Mouse (Mus musculus) ES-E14 (cell line): ENCODE results near the gene Uqcr10. TPM values are rescaled to one million over a fixed set of nuclear protein-coding genes. Genes with fewer than 3 reads are reported as not detected.
A peak's percentile ranks its signal among the peaks of the same experiment; 100 is the strongest.

Experiments
- DNase-seq: peaks from one replicate; pipeline ENCODE4 v3.0.0-alpha.2; 2013; ENCODE audit warnings: low read depth, low spot score
- H3K27ac ChIP-seq: 2 replicates; pipeline ENCODE4 v1.5.1; 2012; ENCODE audit warnings: low read depth, mild to moderate bottlenecking, low read length, moderate library complexity, mixed read lengths; ENCODE audit not compliant: poor library complexity, insufficient read depth, severe bottlenecking
- H3K36me3 ChIP-seq: 2 replicates; pipeline ENCODE4 v1.6.1; 2012; ENCODE audit warnings: mild to moderate bottlenecking, low read length, moderate library complexity, mixed read lengths; ENCODE audit not compliant: control insufficient read depth, poor library complexity, insufficient read depth, severe bottlenecking
- H3K4me1 ChIP-seq, 2 experiments: fragments of 150-350 bp in 1 of 2; sonication (generic) in 1 of 2; 2 replicates each; pipeline ENCODE4 v1.6.1; 2012; ENCODE audit warnings: low read length in 2 of 2, mild to moderate bottlenecking in 1 of 2, mixed read lengths in 1 of 2; ENCODE audit not compliant: control insufficient read depth in 2 of 2, insufficient read depth in 2 of 2, poor library complexity in 1 of 2
- H3K4me3 ChIP-seq, 2 experiments: fragments of 150-350 bp in 1 of 2; sonication (generic) in 1 of 2; 2 replicates each; pipeline ENCODE4 v1.5.1; 2012; ENCODE audit warnings: low read length in 2 of 2, low read depth in 1 of 2, mild to moderate bottlenecking in 1 of 2, mixed read lengths in 1 of 2; ENCODE audit not compliant: insufficient read depth in 1 of 2, poor library complexity in 1 of 2, severe bottlenecking in 1 of 2
- H3K9ac ChIP-seq: 2 replicates; pipeline ENCODE4 v1.6.1; 2012; ENCODE audit warnings: low read depth, mild to moderate bottlenecking, low read length, mixed read lengths; ENCODE audit not compliant: poor library complexity, insufficient read depth, severe bottlenecking
- H3K9me3 ChIP-seq: fragments of 150-350 bp; sonication (generic); 2 replicates; pipeline ENCODE4 v1.6.1; 2012; ENCODE audit warnings: low read depth, mild to moderate bottlenecking, low read length; ENCODE audit not compliant: control insufficient read depth, insufficient read depth
- CHD2 ChIP-seq: IDR thresholded peaks from 2 replicates; pipeline ENCODE4 v1.6.1; 2014; ENCODE audit warnings: mild to moderate bottlenecking, low read depth, low read length, inconsistent platforms
- HCFC1 ChIP-seq: IDR thresholded peaks from 2 replicates; pipeline ENCODE4 v1.6.1; 2012; ENCODE audit warnings: low read length, inconsistent platforms, borderline replicate concordance; ENCODE audit not compliant: insufficient read depth
- MAFK ChIP-seq: IDR thresholded peaks from 2 replicates; pipeline ENCODE4 v1.6.1; 2014; ENCODE audit warnings: mild to moderate bottlenecking, low read depth, low read length, inconsistent platforms; ENCODE audit not compliant: insufficient read depth
- ZC3H11A ChIP-seq: IDR thresholded peaks from 2 replicates; pipeline ENCODE4 v1.6.1; 2012; ENCODE audit warnings: low read depth, mild to moderate bottlenecking, inconsistent platforms, low read length, borderline replicate concordance
- ZNF384 ChIP-seq: IDR thresholded peaks from 2 replicates; pipeline ENCODE4 v1.6.1; 2012; ENCODE audit warnings: low read depth, low read length, inconsistent platforms
- in situ Hi-C, 2 experiments: fragments of 600-800 bp; cut with MboI; formaldehyde crosslinking; loops; one replicate each; pipeline ENCODE4 v1.15.1; 2025; ENCODE audit warnings: low sequenced_read_pairs in 2 of 2, inconsistent platforms in 1 of 2; ENCODE audit not compliant: unreplicated experiment in 2 of 2
- total RNA-seq: library from RNA; depleted of rRNA; stranded (reverse); fragments of 300-350 nt; gene quantifications from 2 replicates; pipeline ENCODE4 v1.2.3, GENCODE M21; 2012; rRNA removed

Uqcr10 gene
- 963 and 1,094 TPM in 2 replicates for total RNA-seq

- in situ Hi-C loops, result no loop called here
- peak within 1 kb of the TSS; percentile 54 for H3K27ac ChIP-seq
- H3K9ac ChIP-seq, result peak within 1 kb of the TSS; percentile 90
- H3K9me3 ChIP-seq, result no peaks in the 10 kb centered on the region
- H3K4me3 ChIP-seq, result peak within 1 kb of the TSS; percentile 88 to 93
- peaks cover 12% of the 10 kb centered on the region for H3K36me3 ChIP-seq
- no peak for TF ChIP-seq ZNF384
- no peak for TF ChIP-seq MAFK
- TF ChIP-seq CHD2, result peak; percentile 70; the same call in 1 of the 2 replicates
- TF ChIP-seq ZC3H11A, result no peak
- TF ChIP-seq HCFC1, result peak; percentile 97
- DNase-seq, result peak; percentile 96
- H3K4me1 ChIP-seq, result peaks cover 0 to 8% of the 10 kb centered on the region in 2 experiments; a peak in 2 of 4 replicates
Measured at GRCm38 (mm10) chr11:4704072-4704964, at the start of gene Uqcr10, which contains the start of gene Zmat5. Gene Uqcr10, minus strand, starts transcription at chr11:4704342. Gene Zmat5, plus strand, starts transcription at chr11:4704678.

DNA sequence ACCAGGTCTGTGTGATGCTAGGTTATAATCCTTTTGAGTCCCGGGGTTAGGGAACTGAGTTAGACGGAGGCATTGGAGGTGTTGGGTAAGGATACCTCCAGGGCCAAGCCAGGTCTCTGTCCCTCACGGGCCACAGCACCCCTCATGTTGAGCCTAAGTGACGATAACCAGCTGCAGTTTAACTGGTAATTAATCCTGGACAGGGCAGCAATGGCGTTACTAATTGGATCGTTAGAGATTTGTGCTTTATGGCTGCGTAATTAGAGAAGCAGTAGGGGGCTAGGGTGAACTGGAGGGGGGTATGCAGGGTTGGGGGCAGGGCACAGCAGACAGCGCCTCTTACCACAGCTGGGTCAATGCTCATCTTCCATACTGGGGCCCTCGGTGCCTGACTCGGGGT is 48.7 kb upstream of the Uqcr10 start:
- H3K9me3 ChIP-seq, result no peaks in the 10 kb centered on the region
- H3K9ac ChIP-seq, result no peak overlapping the region
- in situ Hi-C loops, result no loop called here
- H3K4me1 ChIP-seq, result peaks cover 0 to 2% of the 10 kb centered on the region in 2 experiments; a peak in 2 of 4 replicates
- no peak overlapping the region for H3K4me3 ChIP-seq
- no peaks in the 10 kb centered on the region for H3K36me3 ChIP-seq
- DNase-seq, result no peak
- TF ChIP-seq CHD2 (no peak), ZNF384 (no peak), HCFC1 (no peak), MAFK (no peak), ZC3H11A (no peak)
- H3K27ac ChIP-seq, result no peak overlapping the region

GRCm38 (mm10) chr11:4750263-4750662 is 46.1 kb upstream of the Uqcr10 start:
- in situ Hi-C loops, result no loop called here
- H3K4me1 ChIP-seq, result peaks cover 0 to 4% of the 10 kb centered on the region in 2 experiments; a peak in 2 of 4 replicates

DNA sequence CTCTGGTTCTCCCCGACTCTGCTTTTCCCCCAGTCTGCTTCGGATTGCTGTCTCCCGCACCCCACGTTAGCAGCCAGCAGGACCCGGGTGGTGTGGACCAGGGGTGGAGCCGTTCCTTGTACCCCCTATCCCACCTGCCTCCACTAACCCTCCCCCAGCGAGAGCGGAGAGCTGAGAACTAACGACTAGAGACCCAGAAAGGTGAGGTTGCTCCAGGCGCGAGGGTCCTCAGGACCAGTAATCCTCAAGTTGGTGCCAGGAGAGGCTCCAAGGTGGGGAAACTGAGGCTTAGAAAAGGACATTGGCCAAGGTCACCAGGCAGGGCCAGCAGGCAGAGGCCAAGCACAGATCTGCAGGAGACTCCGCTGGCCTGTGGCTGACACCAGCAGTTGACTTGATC is 43.1 kb upstream of the Uqcr10 start:
- in situ Hi-C loops, result no loop called here
- Histone ChIP-seq H3K9me3 (no peaks in the 10 kb centered on the region), H3K9ac (peak overlapping the region; percentile 57), H3K4me3 (peak overlapping the region; percentile 80 to 82), H3K36me3 (no peaks in the 10 kb centered on the region), H3K27ac (no peak overlapping the region), H3K4me1 (peaks cover 0 to 4% of the 10 kb centered on the region in 2 experiments; a peak in 2 of 4 replicates)
- TF ChIP-seq MAFK, result no peak
- no peak for TF ChIP-seq HCFC1
- TF ChIP-seq CHD2, result no peak
- TF ChIP-seq ZC3H11A, result no peak
- TF ChIP-seq ZNF384, result no peak
- DNase-seq, result no peak

More at GRCm38 (mm10) chr11:4750263-4750662, 46.1 kb upstream of the Uqcr10 start:
- no peak overlapping the region for H3K9ac ChIP-seq
- H3K4me3 ChIP-seq, result no peak overlapping the region
- no peaks in the 10 kb centered on the region for H3K36me3 ChIP-seq
- TF ChIP-seq ZC3H11A, result 0 out of 2 replicates have a peak, but pooled peaks have one; percentile 15
- TF ChIP-seq ZNF384, result no peak
- H3K27ac ChIP-seq, result no peak overlapping the region
- peak; percentile 64 for DNase-seq
- no peaks in the 10 kb centered on the region for H3K9me3 ChIP-seq
